ENCODE assay signal across 9 mouse cellular contexts in the genomic region with DNA sequence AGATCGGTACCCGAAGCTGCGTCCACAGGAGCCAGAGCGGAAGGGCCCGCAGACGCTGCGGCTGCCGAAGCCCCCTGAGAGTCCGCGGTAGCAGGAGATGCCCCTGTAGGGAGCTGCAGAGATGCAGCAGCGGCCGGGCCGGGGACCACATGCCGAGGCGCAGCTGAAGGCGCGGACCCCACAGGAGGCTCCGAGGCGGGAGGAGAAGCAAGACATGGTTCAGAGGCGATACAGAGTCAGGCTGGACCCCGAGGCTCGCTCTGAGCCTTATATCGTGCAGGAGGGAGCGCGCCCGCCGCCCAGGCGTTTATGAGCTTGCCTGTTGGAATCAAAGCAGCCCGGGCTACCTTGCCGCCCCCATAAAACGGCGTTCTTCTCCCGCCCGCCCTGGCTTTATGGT. TPM values are rescaled to one million over a fixed set of nuclear protein-coding genes. Genes with fewer than 3 reads are reported as not detected.
DNase-seq lines count a peak whose midpoint lies in the region; ATAC-seq and TF ChIP-seq lines count a peak whose summit lies in the region.
"Had no signal": no experiment of that assay in that cellular context is flagged by ENCODE, and none has a peak within 500 bp of the region (broad histone marks: within the 10 kb centered on the region; RNA-seq: fewer than 3 reads in every experiment).

TSS of gene Krt87 (minus strand) at position 250 of the 400 bp plus-strand sequence.

- H3K4me1 ChIP-seq in heart, embryonic 13.5 days: peaks cover 5% of the 10 kb centered on the region
- peaks cover 0 to 2% of the 10 kb centered on the region in 2 experiments; a peak in 1 of 4 replicates for H3K4me1 ChIP-seq in ES-E14 (ENCODE audit: control insufficient read depth in 2 of 2, insufficient read depth in 2 of 2, low read length in 2 of 2, poor library complexity in 1 of 2)
- peaks cover 10% of the 10 kb centered on the region for H3K4me1 ChIP-seq in hindbrain, embryonic 10.5 days (replicated peaks)
- 0 out of 2 replicates have a peak, but pooled peaks cover 6% of the 10 kb centered on the region for H3K4me1 ChIP-seq in midbrain, embryonic 14.5 days (ENCODE audit: control insufficient read depth, insufficient read depth, low read length)
- H3K4me1 ChIP-seq: liver, embryonic 13.5 days had no signal

- WGBS in heart, embryonic 13.5 days: 3% methylated on average over 34 of the region's 34 CpGs
- 3% methylated on average over 34 of the region's 34 CpGs for WGBS in hindbrain, embryonic 10.5 days
- 2% methylated on average over 34 of the region's 34 CpGs for WGBS in midbrain, embryonic 14.5 days

- in situ Hi-C loops in ES-E14 (cut with MboI; ENCODE audit: low sequenced_read_pairs in 2 of 2, unreplicated experiment in 2 of 2): no loop called here

- peak within 1 kb of the TSS; percentile 40; the same call in 1 of the 2 replicates for H3K9ac ChIP-seq in heart, embryonic 13.5 days
- H3K9ac ChIP-seq in ES-E14 (ENCODE audit: insufficient read depth, low read depth, low read length, poor library complexity, severe bottlenecking): no peak within 1 kb of the TSS
- peak within 1 kb of the TSS; percentile 53 for H3K9ac ChIP-seq in midbrain, embryonic 14.5 days (replicated peaks; ENCODE audit: low read length)
- H3K9ac ChIP-seq: liver, embryonic 13.5 days had no signal

- no peak within 1 kb of the TSS for H3K27ac ChIP-seq in heart, embryonic 13.5 days (replicated peaks)
- no peak within 1 kb of the TSS for H3K27ac ChIP-seq in ES-E14 (ENCODE audit: insufficient read depth, low read depth, low read length, poor library complexity, severe bottlenecking)
- no peak within 1 kb of the TSS for H3K27ac ChIP-seq in hindbrain, embryonic 10.5 days
- H3K27ac ChIP-seq in midbrain, embryonic 14.5 days (replicated peaks; ENCODE audit: low read depth, low read length): no peak within 1 kb of the TSS
- H3K27ac ChIP-seq: liver, embryonic 13.5 days had no signal

- ATAC-seq in heart, embryonic 13.5 days (ENCODE audit: extremely low read depth, insufficient number of reproducible peaks, low FRiP score, low TSS enrichment): no peak
- ATAC-seq in midbrain, embryonic 14.5 days (ENCODE audit: low FRiP score, low TSS enrichment): no peak

- DNase-seq in heart, adult 18-20 months: no peak
- DNase-seq in ES-E14 (ENCODE audit: low read depth, low spot score): no peak
- peak; percentile 30 for DNase-seq in hindbrain, embryonic 10.5 days (ENCODE audit: low spot score)
- peak; percentile 61 for DNase-seq in midbrain, embryonic 14.5 days
- DNase-seq in gastrocnemius, postnatal 10 days: no peak
- DNase-seq in ovary, postnatal 36 days (ENCODE audit: low spot score): no peak
- no peak for DNase-seq in adrenal gland, adult 8-10 months
- DNase-seq: liver, embryonic 13.5 days had no signal

- peak within 1 kb of the TSS; percentile 35 for H3K4me3 ChIP-seq in heart, embryonic 13.5 days
- H3K4me3 ChIP-seq in ES-E14 (ENCODE audit: insufficient read depth in 1 of 2, low read depth in 1 of 2, low read length in 2 of 2, poor library complexity in 1 of 2, severe bottlenecking in 1 of 2): peak within 1 kb of the TSS; percentile 26 to 60; a peak in 3 of 4 replicates
- H3K4me3 ChIP-seq in hindbrain, embryonic 10.5 days: peak within 1 kb of the TSS; percentile 50
- H3K4me3 ChIP-seq in midbrain, embryonic 14.5 days (replicated peaks; ENCODE audit: low read depth, low read length): peak within 1 kb of the TSS; percentile 30
- H3K4me3 ChIP-seq: liver, embryonic 13.5 days had no signal

- no peaks in the 10 kb centered on the region for H3K36me3 ChIP-seq in heart, embryonic 13.5 days
- no peaks in the 10 kb centered on the region for H3K36me3 ChIP-seq in ES-E14 (ENCODE audit: control insufficient read depth, insufficient read depth, low read length, poor library complexity, severe bottlenecking)
- no peaks in the 10 kb centered on the region for H3K36me3 ChIP-seq in hindbrain, embryonic 10.5 days
- no peaks in the 10 kb centered on the region for H3K36me3 ChIP-seq in midbrain, embryonic 14.5 days (ENCODE audit: control insufficient read depth, insufficient read depth, low read length)
- H3K36me3 ChIP-seq: liver, embryonic 13.5 days had no signal

- H3K4me2 ChIP-seq in heart, embryonic 13.5 days: peak within 1 kb of the TSS; percentile 58
- peak within 1 kb of the TSS; percentile 72 for H3K4me2 ChIP-seq in midbrain, embryonic 14.5 days (ENCODE audit: low read length)
- H3K4me2 ChIP-seq: liver, embryonic 13.5 days had no signal

- H3K27me3 ChIP-seq in heart, embryonic 13.5 days (replicated peaks): peaks cover 78% of the 10 kb centered on the region
- H3K27me3 ChIP-seq in hindbrain, embryonic 10.5 days (ENCODE audit: insufficient read depth, poor library complexity, severe bottlenecking): peaks cover 50% of the 10 kb centered on the region
- H3K27me3 ChIP-seq in midbrain, embryonic 14.5 days (ENCODE audit: control insufficient read depth, insufficient read depth, low read length): peaks cover 11% of the 10 kb centered on the region

- H3K9me3 ChIP-seq in heart, embryonic 13.5 days: no peaks in the 10 kb centered on the region
- no peaks in the 10 kb centered on the region for H3K9me3 ChIP-seq in ES-E14 (ENCODE audit: control insufficient read depth, insufficient read depth, low read depth, low read length)
- no peaks in the 10 kb centered on the region for H3K9me3 ChIP-seq in hindbrain, embryonic 10.5 days
- no peaks in the 10 kb centered on the region for H3K9me3 ChIP-seq in midbrain, embryonic 14.5 days (ENCODE audit: control insufficient read depth, low read length)
- H3K9me3 ChIP-seq: liver, embryonic 13.5 days had no signal

TF ChIP-seq in ES-E14, 5 proteins besides CTCF, POLR2A, EP300 and RAD21:
- TF ChIP-seq ZNF384 (IDR thresholded peaks at IDR 0.05; ENCODE audit: low read depth, low read length) (no peak), MAFK (IDR thresholded peaks at IDR 0.05; ENCODE audit: insufficient read depth, low read depth, low read length) (no peak), ZC3H11A (IDR thresholded peaks at IDR 0.05; ENCODE audit: borderline replicate concordance, low read depth, low read length) (no peak), HCFC1 (IDR thresholded peaks at IDR 0.05; ENCODE audit: borderline replicate concordance, insufficient read depth, low read length) (no peak), CHD2 (IDR thresholded peaks at IDR 0.05; ENCODE audit: low read depth, low read length) (no peak)

RNA-seq across cellular contexts. Expression of gene Krt87, which starts in this region (rescaled TPM):
- polyA plus RNA-seq in heart, embryonic 13.5 days (2015; fragmentation: Nextera tagmentation; extraction: Ambion mirVana): 0.08 TPM in 1 of 2 replicates, not detected in the other
- total RNA-seq in heart, adult 18-20 months (2021): not detected
- not detected in 2 replicates for total RNA-seq in ES-E14 (2012; rRNA removed)
- polyA plus RNA-seq in hindbrain, embryonic 10.5 days (2016; fragmentation: Nextera tagmentation; extraction: Ambion mirVana): 0.10 TPM in 1 of 2 replicates, not detected in the other
- polyA plus RNA-seq in midbrain, embryonic 14.5 days (2014; fragmentation: Nextera tagmentation; extraction: Ambion mirVana): 0.09 and 0.26 TPM in 2 replicates
- total RNA-seq in gastrocnemius, postnatal 10 days (2021): under 1 TPM; 0.11 to 0.12 TPM
- total RNA-seq in adrenal gland, adult 8-10 months (2022): under 1 TPM in 1 of 4 experiments, not detected in 3; 0.17 TPM
- polyA plus RNA-seq: liver, embryonic 13.5 days had no signal

Comparison
In these comparisons a context has a peak if more than half of its experiments do, and no peak if none do; other contexts are left out.
1. Peak in DNase-seq and H3K4me3 ChIP-seq in hindbrain, embryonic 10.5 days; RNA of the gene not detected or under 1 TPM.
2. Peak in DNase-seq, H3K4me3 ChIP-seq, H3K9ac ChIP-seq and H3K4me2 ChIP-seq in midbrain, embryonic 14.5 days; RNA of the gene not detected or under 1 TPM.